Mouse (Mus musculus): ENCODE measurements around the gene F2rl2. TPM values are rescaled to one million over a fixed set of nuclear protein-coding genes. Genes with fewer than 3 reads are reported as not detected.

Gene F2rl2
- polyA plus RNA-seq, 1 experiment from 2014 or later: 0.52 TPM

GRCm38 (mm10) chr13:95747101-95747500, 50.4 kb downstream of the F2rl2 start:
- Histone ChIP-seq H3K27ac (no peak overlapping the region), H3K9me3 (replicated peaks) (no peaks in the 10 kb centered on the region), H3K27me3 (no peaks in the 10 kb centered on the region), H3K4me2 (no peak overlapping the region), H3K9ac (no peak overlapping the region), H3K4me3 (replicated peaks) (no peak overlapping the region), H3K4me1 (peaks cover 7% of the 10 kb centered on the region), H3K36me3 (no peaks in the 10 kb centered on the region)
- 82% methylated on average over 7 of the region's 7 CpGs for WGBS
- ATAC-seq (replicated peaks; ENCODE audit: low FRiP score): no peak

- Histone ChIP-seq H3K27ac (no peak overlapping the region), H3K4me1 (peaks cover 7% of the 10 kb centered on the region), H3K27me3 (no peaks in the 10 kb centered on the region), H3K9ac (no peak overlapping the region), H3K36me3 (no peaks in the 10 kb centered on the region), H3K9me3 (replicated peaks) (no peaks in the 10 kb centered on the region), H3K4me2 (no peak overlapping the region), H3K4me3 (replicated peaks) (no peak overlapping the region)
- no peak for ATAC-seq (replicated peaks; ENCODE audit: low FRiP score)
- 75% methylated on average over 11 of the region's 11 CpGs for WGBS
Observed at GRCm38 (mm10) chr13:95747541-95747940, 50.9 kb downstream of the F2rl2 start.

Other genes starting within 250 kb of the F2rl2 start
- gene S100z, start 218.1 kb upstream of the F2rl2 start, polyA plus RNA-seq (2015; fragmentation: Nextera tagmentation; extraction: Ambion mirVana): not detected in 2 replicates
- 7.8 and 8.5 TPM in 2 replicates for gene F2rl1, start 171.6 kb upstream of the F2rl2 start, polyA plus RNA-seq (2015; fragmentation: Nextera tagmentation; extraction: Ambion mirVana)
- 126 TPM in 2 replicates for gene F2r, start 78.4 kb upstream of the F2rl2 start, polyA plus RNA-seq (2015; fragmentation: Nextera tagmentation; extraction: Ambion mirVana)
- gene Iqgap2, start 195.1 kb downstream of the F2rl2 start, polyA plus RNA-seq (2015; fragmentation: Nextera tagmentation; extraction: Ambion mirVana): 10.1 and 10.6 TPM in 2 replicates